Mouse (Mus musculus) ES-Bruce4 (cell line): ENCODE measurements at regions not wholly inside any gene's neighbourhood (a gene's known extent, or its start where the extent isn't known, plus 50 kb on each side); places are given as distances from the start of the nearest gene placed in this dataset.

Experiments used
- CTCF ChIP-seq: IDR thresholded peaks from one replicate; pipeline ENCODE4 v1.8.1; 2011; ENCODE audit warnings: low read depth, low read length
- EP300 ChIP-seq: IDR thresholded peaks from 2 replicates; pipeline ENCODE4 v1.6.1; 2011; ENCODE audit warnings: low read depth, low read length; ENCODE audit not compliant: insufficient read depth
- POLR2A ChIP-seq: IDR thresholded peaks from one replicate; pipeline ENCODE4 v1.8.1; 2011; ENCODE audit warnings: low read length; ENCODE audit not compliant: insufficient read depth

DNA sequence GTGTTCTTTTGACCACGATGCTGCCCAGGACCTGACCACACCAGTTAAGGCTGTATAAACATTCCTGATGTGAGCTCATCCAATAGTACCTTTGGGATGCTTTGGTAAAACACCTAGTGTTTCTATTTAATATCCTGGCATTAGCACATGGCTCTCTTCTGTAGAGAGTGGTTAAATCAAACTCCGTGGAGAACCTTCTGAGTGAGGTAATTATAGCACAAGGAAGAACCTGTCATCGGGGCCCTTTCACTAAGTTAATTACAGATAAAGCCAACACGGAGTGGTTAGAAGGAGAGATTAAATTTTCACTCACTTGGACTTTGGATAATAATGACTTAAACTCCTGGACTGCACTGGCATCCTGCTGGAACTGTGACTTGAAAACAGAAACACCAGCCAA, 133.8 kb upstream of the N6amt1 start:
- TF ChIP-seq EP300 (no peak), POLR2A (no peak), CTCF (no peak)
